In genomic region chr6:114345156-114345555, GRCm38 (mm10) we compare ENCODE assay signal across 9 mouse cellular contexts. TPM values are rescaled to one million over a fixed set of nuclear protein-coding genes. Genes with fewer than 3 reads are reported as not detected.
DNase-seq lines count a peak whose midpoint lies in the region; ATAC-seq lines count a peak whose summit lies in the region.
"Had no signal": no experiment of that assay in that cellular context is flagged by ENCODE, and none has a peak within 500 bp of the region (broad histone marks: within the 10 kb centered on the region; RNA-seq: fewer than 3 reads in every experiment).

No protein-coding gene starts in this region.

- 48% methylated on average over 4 of the region's 4 CpGs for WGBS in hindbrain, embryonic 16.5 days
- 39% methylated on average over 4 of the region's 4 CpGs for WGBS in limb, embryonic 11.5 days

- peaks cover 5% of the 10 kb centered on the region for H3K27me3 ChIP-seq in hindbrain, embryonic 16.5 days (replicated peaks; ENCODE audit: control insufficient read depth, insufficient read depth, low read length)
- H3K27me3 ChIP-seq in limb, embryonic 11.5 days (ENCODE audit: control insufficient read depth, insufficient read depth, low read length) = no peaks in the 10 kb centered on the region

- H3K4me2 ChIP-seq in hindbrain, embryonic 16.5 days (ENCODE audit: low read length) = no peak overlapping the region
- H3K4me2 ChIP-seq in limb, embryonic 11.5 days (ENCODE audit: low read depth, severe bottlenecking) = no peak overlapping the region

- H3K4me3 ChIP-seq in hindbrain, embryonic 16.5 days (ENCODE audit: low read length) = no peak overlapping the region
- H3K4me3 ChIP-seq in limb, embryonic 11.5 days (ENCODE audit: low read depth, low read length) = no peak overlapping the region

- H3K27ac ChIP-seq in hindbrain, embryonic 16.5 days (ENCODE audit: low read depth, low read length) = no peak overlapping the region
- no peak overlapping the region for H3K27ac ChIP-seq in limb, embryonic 11.5 days (replicated peaks; ENCODE audit: low read depth, low read length)

- peak; percentile 75 for DNase-seq in layer of hippocampus, adult 11-12 months (ENCODE audit: low spot score)
- no peak for DNase-seq in layer of hippocampus, adult 9-10 months (ENCODE audit: low spot score)
- DNase-seq in adrenal gland, adult 18-20 months (ENCODE audit: low spot score in 2 of 2) = peak; percentile 51 to 69
- peak; percentile 27 for DNase-seq in embryo, embryonic 9.5 days (ENCODE audit: extremely low spot score)
- DNase-seq in limb, embryonic 11.5 days (ENCODE audit: low spot score) = peak; percentile 67
- peak; percentile 76 for DNase-seq in retina, embryonic 14.5 days (ENCODE audit: low spot score)
- DNase-seq in urinary bladder, postnatal 4 days (ENCODE audit: low spot score in 2 of 2) = peak; percentile 29 to 63

- no peaks in the 10 kb centered on the region for H3K9me3 ChIP-seq in hindbrain, embryonic 16.5 days (ENCODE audit: control insufficient read depth, low read length)
- no peaks in the 10 kb centered on the region for H3K9me3 ChIP-seq in limb, embryonic 11.5 days (ENCODE audit: control insufficient read depth, low read length)

- H3K9ac ChIP-seq in hindbrain, embryonic 16.5 days (ENCODE audit: low read depth, low read length) = no peak overlapping the region
- no peak overlapping the region for H3K9ac ChIP-seq in limb, embryonic 11.5 days (ENCODE audit: low read length)

- peaks cover 8% of the 10 kb centered on the region for H3K4me1 ChIP-seq in hindbrain, embryonic 16.5 days (ENCODE audit: control insufficient read depth, insufficient read depth, low read depth, low read length)
- H3K4me1 ChIP-seq in limb, embryonic 11.5 days (ENCODE audit: control insufficient read depth, insufficient read depth, low read length) = no peaks in the 10 kb centered on the region

- H3K36me3 ChIP-seq in hindbrain, embryonic 16.5 days (ENCODE audit: control insufficient read depth, insufficient read depth, low read length) = no peaks in the 10 kb centered on the region
- H3K36me3 ChIP-seq in limb, embryonic 11.5 days (ENCODE audit: control insufficient read depth, insufficient read depth, low read length) = no peaks in the 10 kb centered on the region

- ATAC-seq in hindbrain, embryonic 16.5 days = peak; percentile 22
- no peak for ATAC-seq in limb, embryonic 11.5 days (ENCODE audit: insufficient number of reproducible peaks, low FRiP score, low TSS enrichment, low read depth)

RNA-seq across cellular contexts. Expression of gene Hrh1, which starts 52.6 kb away (rescaled TPM):
- total RNA-seq in adrenal gland, adult 18-20 months (2021) = 1 to 10 TPM; 1.4 to 1.5 TPM
- 1.5 and 1.9 TPM in 2 replicates for polyA plus RNA-seq in hindbrain, embryonic 16.5 days (2015; fragmentation: Nextera tagmentation; extraction: Ambion mirVana)
- polyA plus RNA-seq in limb, embryonic 11.5 days (2014; fragmentation: Nextera tagmentation; extraction: Ambion mirVana) = not detected in 2 replicates
- polyA plus RNA-seq: liver, embryonic 16.5 days had no signal
